Mouse (Mus musculus) ES-CJ7 (cell line): Measurements from ENCODE around the gene Prpf19.

ENCODE experiments used
- DNase-seq: peaks from one replicate; pipeline ENCODE4 v3.0.0; 2011; ENCODE audit warnings: low read depth, low spot score

Prpf19 gene

GRCm38 (mm10) chr19:10895016-10895528 lies at the start of gene Prpf19:
TSS of gene Prpf19 (plus strand) at chr19:10895231.
- DNase-seq = peak; percentile 94

DNA sequence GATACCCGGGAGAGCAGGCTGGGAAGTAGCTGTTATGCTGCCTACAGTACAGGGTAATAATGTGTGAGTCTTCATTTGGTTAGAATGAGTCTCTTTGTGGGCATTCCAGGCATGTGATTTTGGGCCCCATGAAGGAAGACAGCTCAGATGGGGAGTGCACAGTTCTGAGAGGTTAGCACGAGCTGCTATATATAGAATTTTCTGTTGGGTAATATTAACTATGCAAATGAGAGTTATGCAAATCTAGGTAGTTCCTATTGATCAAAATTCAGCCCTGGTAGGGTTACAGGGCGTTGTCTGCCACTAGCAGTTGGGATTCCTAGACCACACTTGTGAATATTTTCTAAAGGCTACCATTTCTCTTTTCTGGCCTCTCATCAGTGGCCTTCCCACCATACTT lies 49.6 kb upstream of the Prpf19 start:
- DNase-seq = no peak

DNA sequence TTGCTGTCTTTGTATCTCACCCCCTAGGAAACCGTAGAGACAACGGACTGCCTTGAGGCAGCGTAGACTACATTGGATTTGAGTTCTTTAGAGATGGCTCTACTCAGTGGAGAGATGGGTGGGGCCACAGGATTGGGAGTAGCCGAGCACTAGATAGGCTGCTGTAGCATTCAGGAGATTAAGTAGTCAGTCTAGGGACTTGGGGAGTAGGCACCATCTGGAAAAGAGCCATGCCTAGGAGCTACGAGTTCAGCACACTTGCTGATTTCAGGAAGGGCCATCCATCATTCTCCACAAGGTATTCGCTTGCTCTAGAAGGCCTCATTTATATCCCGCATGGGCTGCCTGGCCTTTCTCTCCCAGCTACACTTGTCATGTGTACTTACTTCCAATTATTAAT lies 48.9 kb upstream of the Prpf19 start:
- DNase-seq = no peak

GRCm38 (mm10) chr19:10847311-10848087 lies 47.5 kb upstream of the Prpf19 start:
- no peak for DNase-seq

- no peak for DNase-seq
Observed at GRCm38 (mm10) chr19:10855422-10855821, 39.6 kb upstream of the Prpf19 start.

GRCm38 (mm10) chr19:10856520-10856919 lies 38.5 kb upstream of the Prpf19 start:
- DNase-seq = no peak

DNA sequence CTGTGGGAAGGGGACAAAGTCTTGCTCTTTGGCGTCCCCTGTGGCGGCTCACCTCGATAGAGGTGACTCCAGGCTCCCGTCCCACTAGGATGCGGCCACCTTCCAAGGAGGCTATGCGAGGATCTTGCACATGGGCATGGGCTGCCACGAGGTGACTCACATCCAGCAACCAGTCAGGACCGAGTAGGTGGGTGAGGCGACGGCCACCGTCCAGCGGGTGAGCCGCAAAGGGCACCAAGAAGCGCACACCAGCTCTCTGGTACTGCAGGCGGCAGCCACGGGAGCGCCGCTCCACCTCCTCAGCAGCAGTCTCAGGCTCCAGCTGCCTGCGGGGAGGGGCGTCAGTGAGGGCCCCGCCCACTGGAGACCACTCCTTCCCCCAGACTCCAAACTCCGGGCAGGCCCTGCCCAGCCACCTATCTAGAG lies 34.9 kb upstream of the Prpf19 start:
- DNase-seq = peak; percentile 69

GRCm38 (mm10) chr19:10866351-10866750 lies 28.7 kb upstream of the Prpf19 start:
- no peak for DNase-seq

- no peak for DNase-seq
Observed at GRCm38 (mm10) chr19:10867946-10868622, 26.9 kb upstream of the Prpf19 start.

DNA sequence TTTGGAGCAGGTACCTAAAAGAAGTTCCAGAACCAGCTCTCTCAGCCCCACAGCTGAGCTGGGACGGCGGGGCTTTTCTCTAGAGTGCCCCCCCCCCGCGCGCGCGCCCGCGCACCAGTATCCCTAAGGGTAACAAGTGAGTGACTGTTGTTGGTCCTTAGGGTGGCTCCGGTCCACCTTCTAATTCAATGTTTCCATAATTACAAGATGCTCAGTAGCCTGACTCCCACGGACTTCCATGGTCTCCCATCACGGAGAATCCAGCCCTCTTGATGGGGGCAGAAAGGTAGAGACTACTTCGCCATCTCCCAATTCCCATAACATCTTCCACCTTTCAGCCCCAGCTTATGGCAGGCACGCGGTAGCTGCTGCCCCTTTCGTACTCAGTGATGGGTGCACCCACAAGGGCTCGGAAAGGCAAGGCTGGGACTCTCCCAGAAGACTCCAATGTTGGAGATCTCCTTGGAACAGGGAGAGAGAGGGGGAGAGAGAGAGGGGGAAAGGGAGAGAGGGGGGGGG lies 26.3 kb upstream of the Prpf19 start:
- DNase-seq = no peak

DNA sequence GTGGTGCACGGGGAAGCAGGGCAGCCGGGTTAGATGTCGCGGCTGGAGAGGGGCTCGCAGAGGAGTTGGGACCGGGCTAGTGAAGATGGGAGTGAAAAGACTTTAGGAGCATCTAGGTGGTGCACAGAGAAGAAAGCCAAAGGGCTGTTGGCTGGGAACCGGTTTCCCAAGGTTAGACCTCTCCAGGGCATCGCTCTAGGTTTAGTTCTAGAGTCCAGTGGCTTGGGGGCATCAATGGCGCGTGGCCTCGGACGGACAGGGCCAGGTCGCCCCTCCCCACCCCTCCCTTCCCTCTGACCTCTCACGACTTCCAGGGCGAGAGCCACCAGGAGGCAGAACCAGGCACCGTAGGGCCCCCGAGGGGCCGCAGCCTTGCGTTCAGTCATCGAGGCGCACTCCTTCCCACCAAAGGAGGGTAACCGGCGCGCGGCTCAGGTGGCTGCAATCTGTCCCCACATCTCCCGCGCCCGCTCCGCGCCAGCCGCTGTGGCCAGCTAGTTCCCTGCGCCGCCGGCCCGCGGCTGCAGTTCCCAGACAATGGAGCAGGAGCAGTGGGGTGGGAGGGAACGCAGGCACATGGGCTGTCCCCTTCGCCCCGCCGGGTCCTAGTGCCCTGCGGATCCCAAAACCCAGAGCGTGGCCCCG lies 25.7 kb upstream of the Prpf19 start:
- DNase-seq = peak; percentile 51

DNA sequence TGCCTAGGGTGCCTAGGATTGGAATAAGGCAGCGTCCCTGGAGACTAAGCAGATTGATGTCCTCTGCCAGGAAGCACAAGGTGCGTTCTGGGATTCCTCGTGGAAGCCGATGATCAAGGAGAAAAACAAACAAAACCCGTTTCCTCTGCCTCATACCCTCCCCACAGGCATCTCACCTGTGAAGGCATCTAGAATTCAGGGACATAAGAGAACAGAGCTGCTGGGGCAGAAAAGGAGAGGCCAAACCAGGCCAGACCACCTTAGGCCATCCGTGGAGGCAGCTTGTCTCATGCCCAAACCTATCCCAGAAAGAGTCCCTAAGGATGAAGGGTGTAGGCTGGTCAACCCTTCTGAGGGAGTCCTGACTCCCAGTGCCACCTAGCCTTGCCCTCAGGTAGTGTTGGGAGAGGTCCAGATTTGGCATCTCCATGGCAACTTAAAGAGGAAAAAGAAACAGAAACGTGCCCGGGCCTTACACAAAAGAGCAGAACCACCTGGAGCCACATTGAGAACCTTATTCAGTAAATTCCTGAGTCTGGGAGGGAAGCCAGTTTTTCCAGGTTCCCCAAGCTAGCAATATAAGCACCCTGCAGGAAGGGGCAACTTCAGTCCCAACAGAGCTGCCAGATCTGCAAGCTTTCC lies 25.0 kb upstream of the Prpf19 start, which contains the start of gene Tmem132a:
Tmem132a (minus strand) TSS at position 55 of the 642 bp plus-strand sequence.
- no peak for DNase-seq

DNA sequence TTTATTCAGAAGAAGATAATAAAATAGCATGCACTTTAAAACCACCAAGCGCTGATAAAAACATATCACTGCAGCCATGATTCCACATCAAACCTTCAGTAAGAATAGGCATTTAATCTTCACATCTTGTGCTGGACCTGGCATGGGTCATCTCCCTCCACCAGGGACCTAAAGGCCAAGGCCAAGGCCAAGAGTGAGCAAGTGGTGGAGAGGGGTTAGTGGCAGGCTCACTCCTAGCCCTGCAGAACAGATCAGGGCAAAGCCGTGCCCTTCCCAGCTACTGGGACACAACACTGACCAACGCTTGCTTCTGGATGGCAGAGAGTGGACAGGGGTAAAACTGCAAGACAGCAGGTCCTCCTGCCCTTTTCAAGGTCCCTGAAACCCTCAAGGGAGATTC lies 24.4 kb upstream of the Prpf19 start:
- no peak for DNase-seq

- no peak for DNase-seq
Observed at GRCm38 (mm10) chr19:10871328-10871961, 23.6 kb upstream of the Prpf19 start.

DNA sequence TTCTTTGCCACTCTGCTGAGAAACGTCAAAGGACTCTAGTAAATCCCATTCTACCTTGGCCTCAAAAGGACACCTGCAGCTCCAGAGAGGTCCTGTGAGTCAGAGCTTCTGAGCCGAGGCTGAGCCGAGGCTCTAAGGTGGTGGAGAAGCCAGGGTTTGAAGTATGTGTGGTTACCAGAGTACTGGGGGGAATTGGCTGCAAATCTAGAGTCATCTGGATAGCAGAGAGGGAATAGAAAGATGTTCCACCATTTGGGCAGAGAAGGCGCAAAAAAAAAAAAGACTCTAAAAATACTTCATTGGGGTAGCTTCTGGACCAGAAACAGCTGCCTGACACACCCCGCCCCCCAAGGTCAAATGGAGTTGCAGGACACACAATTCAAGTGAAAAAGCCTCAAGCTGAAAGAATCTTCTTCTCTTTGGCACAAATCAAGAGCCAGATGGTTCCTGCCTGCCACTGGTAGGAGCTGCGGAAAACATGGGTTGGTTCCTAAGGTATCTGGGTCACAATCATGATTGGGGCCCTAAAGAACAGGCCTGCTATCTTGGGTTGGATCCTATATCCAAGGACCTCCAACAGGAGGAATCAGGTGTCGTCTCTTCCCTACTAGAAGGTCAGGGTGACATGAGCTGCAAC lies 16.7 kb upstream of the Prpf19 start:
- DNase-seq = no peak

DNA sequence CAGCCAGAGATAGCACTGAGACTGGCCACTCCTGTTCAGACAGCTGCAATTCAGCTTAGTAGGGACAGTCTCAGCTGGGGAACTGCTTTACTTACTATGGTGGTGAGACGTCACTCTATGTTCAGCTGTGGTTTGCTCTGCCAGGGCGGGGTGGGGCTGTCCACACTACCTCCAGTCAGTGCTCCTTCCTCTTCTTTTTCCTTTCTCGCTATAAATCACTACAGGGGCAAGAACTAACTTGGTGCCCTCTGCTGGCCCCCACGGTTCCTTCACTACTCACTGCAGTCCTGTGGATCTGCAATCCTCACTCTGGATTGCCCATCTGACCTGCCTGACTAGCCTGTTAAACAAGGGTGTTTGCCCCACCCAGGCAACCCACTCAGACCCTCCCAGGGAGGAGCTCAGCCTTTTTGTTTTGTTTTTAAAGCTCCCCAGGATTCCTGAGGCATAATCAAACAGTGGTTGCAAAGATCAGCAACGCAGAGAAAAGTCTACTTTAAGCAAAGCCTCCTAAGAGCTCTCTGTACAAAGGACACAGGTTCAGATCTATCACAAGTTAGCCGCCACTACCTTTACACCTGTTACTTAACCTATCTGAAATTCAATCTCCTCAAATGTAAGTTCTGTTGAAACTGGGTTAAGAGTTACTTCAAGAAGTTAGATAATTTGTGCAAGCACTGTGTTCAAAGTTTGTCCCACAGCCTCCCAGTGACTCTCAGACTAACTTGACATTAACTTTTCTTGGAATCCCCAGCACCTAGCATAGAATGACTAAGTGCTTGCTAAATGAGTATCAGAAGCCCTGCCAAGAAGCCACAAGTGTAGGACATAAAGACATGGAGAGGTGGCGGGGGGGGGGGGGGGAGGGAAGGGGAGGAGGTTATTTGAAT lies 14.7 kb upstream of the Prpf19 start:
- DNase-seq = peak; percentile 59

DNA sequence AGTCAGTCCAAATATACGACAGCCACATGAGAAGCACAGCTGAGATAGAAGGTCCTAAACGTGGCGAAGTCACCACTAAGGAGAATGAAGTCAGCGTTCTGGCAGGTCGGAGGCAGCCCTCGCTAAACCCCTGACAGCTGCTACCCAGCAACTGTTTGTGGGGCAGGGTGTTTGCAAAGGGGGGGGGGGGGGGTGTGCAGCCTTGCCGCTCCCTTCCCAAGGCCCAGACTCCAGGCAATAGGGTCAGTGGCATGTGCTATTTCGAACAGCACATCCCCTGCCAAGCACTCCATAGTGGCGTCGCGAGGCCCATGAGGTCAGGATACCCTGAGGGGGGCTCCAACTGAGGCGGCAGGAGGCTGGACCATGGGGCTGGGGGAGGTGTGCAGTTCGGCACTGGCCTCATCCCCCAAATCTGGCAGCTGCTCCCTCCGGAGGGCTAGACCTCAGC lies 14.0 kb upstream of the Prpf19 start:
- no peak for DNase-seq

- peak; percentile 96 for DNase-seq
Observed at GRCm38 (mm10) chr19:10881426-10882154, 13.4 kb upstream of the Prpf19 start, which contains the start of gene Tmem109. TSS of gene Tmem109 (minus strand) at chr19:10882001.

DNA sequence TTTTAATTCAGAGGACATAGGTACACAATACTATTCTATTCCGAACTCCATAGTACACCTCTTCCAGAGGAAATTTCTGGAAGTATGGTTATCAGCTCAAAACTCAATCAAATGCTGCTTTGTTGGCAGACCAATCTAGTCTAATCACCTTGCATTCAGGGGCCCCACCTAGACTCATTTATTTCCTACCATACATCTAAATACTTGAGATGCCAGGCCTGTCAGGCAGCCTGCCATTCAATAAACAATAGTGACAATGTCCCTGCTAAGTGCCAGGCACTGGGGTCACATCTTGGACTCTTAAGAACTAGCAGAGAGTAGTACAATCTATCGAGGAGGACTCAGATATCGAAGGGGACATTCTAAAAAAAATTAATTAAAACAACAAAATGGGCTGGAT lies 2.8 kb upstream of the Prpf19 start:
- DNase-seq = no peak
